Mouse (Mus musculus): Measurements from ENCODE around the gene Ccdc84. TPM values are rescaled to one million over a fixed set of nuclear protein-coding genes. Genes with fewer than 3 reads are reported as not detected.
A peak's percentile ranks its signal among the peaks of the same experiment; 100 is the strongest.

Ccdc84 gene
- polyA plus RNA-seq, 1 experiment from 2014 or later, result 20.3 TPM

DNA sequence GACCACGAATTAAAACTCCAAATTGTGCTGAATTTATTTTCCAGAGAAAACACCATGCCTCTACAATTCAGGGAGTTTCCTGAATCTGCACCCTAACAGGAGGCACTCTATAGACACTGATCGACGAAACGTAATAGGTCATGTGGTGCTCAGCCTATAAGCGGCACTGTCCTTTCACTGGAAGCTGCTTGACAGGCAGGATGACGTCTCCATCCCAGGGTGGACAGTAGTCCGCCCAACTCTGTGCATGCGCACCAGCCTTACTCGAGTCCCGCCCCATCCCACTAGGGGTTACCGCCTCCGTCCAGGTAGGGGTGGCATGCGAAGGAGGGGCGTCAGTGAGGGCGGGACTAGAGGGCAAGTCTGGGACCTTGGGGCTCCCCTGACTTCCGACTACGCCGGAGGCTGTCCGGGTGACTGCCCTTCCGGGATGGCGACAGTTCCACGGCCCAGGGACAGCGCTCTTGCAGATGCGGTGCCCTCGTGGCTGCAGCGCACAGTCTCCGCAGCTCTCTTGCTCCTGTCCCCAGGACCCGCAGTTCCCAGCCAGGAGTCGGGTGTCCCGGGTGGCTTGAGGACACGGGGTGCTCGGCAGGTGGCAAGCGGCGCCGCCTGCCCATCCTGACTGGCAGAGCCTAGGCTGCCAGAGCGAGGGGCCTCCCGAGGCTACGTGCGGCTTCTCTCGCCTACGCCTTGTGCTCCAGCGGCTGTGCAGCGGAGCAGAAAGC lies 21.5 kb downstream of the Ccdc84 start, which contains the start of gene Slc37a4:
Gene Slc37a4, plus strand, starts transcription at position 169 of the 728 bp plus-strand sequence.
- under 1% methylated on average over 41 of the region's 43 CpGs for WGBS
- Histone ChIP-seq H3K36me3 (replicated peaks; ENCODE audit: control insufficient read depth, insufficient read depth, low read depth, low read length) (peaks cover 2% of the 10 kb centered on the region), H3K4me2 (ENCODE audit: low read depth, low read length) (peak within 1 kb of the TSS; percentile 91), H3K27ac (replicated peaks; ENCODE audit: low read depth, low read length) (0 out of 2 replicates have a peak within 1 kb of the TSS, but pooled peaks have one; percentile 22), H3K9ac (replicated peaks; ENCODE audit: low read length) (peak within 1 kb of the TSS; percentile 71), H3K27me3 (ENCODE audit: control insufficient read depth, insufficient read depth, low read length) (no peaks in the 10 kb centered on the region), H3K4me3 (ENCODE audit: low read depth, low read length) (peak within 1 kb of the TSS; percentile 64), H3K4me1 (ENCODE audit: control insufficient read depth, insufficient read depth, low read length) (peaks cover 3% of the 10 kb centered on the region; the same call in 1 of the 2 replicates), H3K9me3 (replicated peaks; ENCODE audit: control insufficient read depth, low read length) (no peaks in the 10 kb centered on the region)
- ATAC-seq (replicated peaks; ENCODE audit: insufficient number of reproducible peaks, low FRiP score, low TSS enrichment, low read depth) (peak; percentile 97), DNase-seq (ENCODE audit: low spot score) (peak; percentile 91)

DNA sequence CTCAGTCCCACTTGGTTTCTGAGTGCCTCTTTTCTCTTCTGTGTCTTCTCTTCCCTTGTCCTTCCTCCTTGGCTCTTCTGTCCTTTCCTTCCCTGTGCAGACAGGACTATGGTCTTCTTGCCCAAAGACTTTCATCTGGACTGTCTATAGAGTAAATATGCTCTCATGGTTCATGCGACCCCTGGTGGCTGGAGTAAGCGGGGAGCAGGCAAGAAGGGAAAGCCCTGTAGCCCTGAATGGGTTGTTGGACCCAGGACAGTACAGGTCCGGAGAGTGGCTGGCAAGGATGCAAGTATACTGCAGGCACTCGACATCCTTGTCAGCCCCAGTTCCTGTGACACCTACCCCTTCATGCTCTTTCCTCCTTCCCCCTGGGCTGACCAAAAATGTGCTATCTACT lies 26.9 kb downstream of the Ccdc84 start:
- WGBS, result 49% methylated on average over 4 of the region's 4 CpGs
- H3K36me3 ChIP-seq (replicated peaks; ENCODE audit: control insufficient read depth, insufficient read depth, low read depth, low read length), result peaks cover 19% of the 10 kb centered on the region
- H3K4me2 ChIP-seq (ENCODE audit: low read depth, low read length), result no peak overlapping the region
- 0 out of 2 replicates have a peak, but pooled peaks have one; percentile 38 for ATAC-seq (replicated peaks; ENCODE audit: insufficient number of reproducible peaks, low FRiP score, low TSS enrichment, low read depth)
- H3K4me3 ChIP-seq (ENCODE audit: low read depth, low read length), result no peak overlapping the region
- H3K27me3 ChIP-seq (ENCODE audit: control insufficient read depth, insufficient read depth, low read length), result no peaks in the 10 kb centered on the region
- H3K9ac ChIP-seq (replicated peaks; ENCODE audit: low read length), result no peak overlapping the region
- no peaks in the 10 kb centered on the region for H3K9me3 ChIP-seq (replicated peaks; ENCODE audit: control insufficient read depth, low read length)
- H3K4me1 ChIP-seq (ENCODE audit: control insufficient read depth, insufficient read depth, low read length), result no peaks in the 10 kb centered on the region
- H3K27ac ChIP-seq (replicated peaks; ENCODE audit: low read depth, low read length), result no peak overlapping the region
- DNase-seq (ENCODE audit: low spot score), result peak; percentile 76

DNA sequence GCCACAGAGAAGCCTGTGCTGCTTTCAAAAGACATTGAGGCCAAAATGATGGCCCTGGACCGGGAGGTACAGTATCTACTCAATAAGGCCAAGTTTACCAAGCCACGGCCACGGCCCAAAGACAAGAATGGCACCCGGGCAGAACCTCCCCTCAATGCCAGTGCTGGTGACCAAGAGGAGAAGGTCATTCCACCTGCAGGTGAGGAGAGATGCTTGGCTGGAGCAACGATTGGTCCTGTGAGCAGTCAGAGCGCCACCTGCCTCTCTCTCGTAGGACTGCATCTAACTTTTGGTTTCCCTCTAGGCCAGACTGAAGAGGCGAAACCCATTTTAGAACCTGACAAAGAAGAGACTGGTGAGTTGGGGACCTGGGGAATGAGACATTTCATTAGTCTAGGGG lies 29.1 kb downstream of the Ccdc84 start:
- Histone ChIP-seq H3K9me3 (replicated peaks; ENCODE audit: control insufficient read depth, low read length) (no peaks in the 10 kb centered on the region), H3K4me3 (ENCODE audit: low read depth, low read length) (no peak overlapping the region), H3K27ac (replicated peaks; ENCODE audit: low read depth, low read length) (no peak overlapping the region), H3K4me1 (ENCODE audit: control insufficient read depth, insufficient read depth, low read length) (no peaks in the 10 kb centered on the region), H3K36me3 (replicated peaks; ENCODE audit: control insufficient read depth, insufficient read depth, low read depth, low read length) (peaks cover 26% of the 10 kb centered on the region), H3K27me3 (ENCODE audit: control insufficient read depth, insufficient read depth, low read length) (no peaks in the 10 kb centered on the region), H3K4me2 (ENCODE audit: low read depth, low read length) (no peak overlapping the region), H3K9ac (replicated peaks; ENCODE audit: low read length) (no peak overlapping the region)
- DNase-seq (ENCODE audit: low spot score) (peak; percentile 61), ATAC-seq (replicated peaks; ENCODE audit: insufficient number of reproducible peaks, low FRiP score, low TSS enrichment, low read depth) (no peak)
- 65% methylated on average over 8 of the region's 8 CpGs for WGBS

DNA sequence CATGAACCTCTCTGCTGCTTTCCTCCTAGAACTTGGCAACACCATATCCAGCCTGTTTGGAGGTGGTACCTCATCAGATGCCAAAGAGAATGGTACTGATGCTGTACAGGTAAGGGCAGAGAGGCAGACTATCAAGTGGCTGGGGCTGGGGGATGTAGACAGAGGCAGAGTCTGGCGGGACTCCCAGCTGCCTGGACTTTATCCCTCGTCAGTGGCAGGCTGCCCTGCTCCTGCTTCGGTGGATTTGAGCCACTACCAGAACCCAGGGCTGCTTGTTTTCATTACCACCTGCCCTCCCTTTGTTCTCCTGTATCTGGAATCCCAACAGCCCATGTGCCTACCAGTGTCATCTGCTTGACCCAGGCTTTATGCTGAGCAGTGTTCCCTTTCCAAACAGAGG lies 31.1 kb downstream of the Ccdc84 start:
- WGBS, result 72% methylated on average over 3 of the region's 3 CpGs
- DNase-seq (ENCODE audit: low spot score) (no peak), ATAC-seq (replicated peaks; ENCODE audit: insufficient number of reproducible peaks, low FRiP score, low TSS enrichment, low read depth) (no peak)
- Histone ChIP-seq H3K4me3 (ENCODE audit: low read depth, low read length) (no peak overlapping the region), H3K27me3 (ENCODE audit: control insufficient read depth, insufficient read depth, low read length) (no peaks in the 10 kb centered on the region), H3K9ac (replicated peaks; ENCODE audit: low read length) (no peak overlapping the region), H3K27ac (replicated peaks; ENCODE audit: low read depth, low read length) (no peak overlapping the region), H3K36me3 (replicated peaks; ENCODE audit: control insufficient read depth, insufficient read depth, low read depth, low read length) (peaks cover 36% of the 10 kb centered on the region), H3K4me1 (ENCODE audit: control insufficient read depth, insufficient read depth, low read length) (no peaks in the 10 kb centered on the region), H3K4me2 (ENCODE audit: low read depth, low read length) (no peak overlapping the region), H3K9me3 (replicated peaks; ENCODE audit: control insufficient read depth, low read length) (no peaks in the 10 kb centered on the region)

DNA sequence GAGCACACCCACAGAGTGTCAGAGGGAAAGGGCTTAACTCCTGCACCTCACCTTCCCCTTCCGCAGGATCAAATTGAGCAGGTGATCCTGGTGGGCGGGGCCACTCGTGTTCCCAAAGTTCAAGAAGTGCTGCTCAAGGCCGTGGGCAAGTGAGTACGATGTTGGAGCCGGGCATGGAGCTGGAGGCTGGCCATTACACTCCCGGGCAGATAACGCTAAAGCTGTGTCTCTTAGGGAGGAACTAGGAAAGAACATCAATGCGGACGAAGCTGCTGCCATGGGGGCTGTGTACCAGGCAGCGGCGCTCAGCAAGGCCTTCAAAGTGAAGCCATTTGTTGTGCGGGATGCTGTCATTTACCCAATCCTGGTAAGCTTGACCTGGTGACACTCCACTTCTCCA lies 33.8 kb downstream of the Ccdc84 start:
- Histone ChIP-seq H3K4me1 (ENCODE audit: control insufficient read depth, insufficient read depth, low read length) (peaks cover 6% of the 10 kb centered on the region), H3K4me3 (ENCODE audit: low read depth, low read length) (no peak overlapping the region), H3K27ac (replicated peaks; ENCODE audit: low read depth, low read length) (no peak overlapping the region), H3K4me2 (ENCODE audit: low read depth, low read length) (no peak overlapping the region), H3K27me3 (ENCODE audit: control insufficient read depth, insufficient read depth, low read length) (no peaks in the 10 kb centered on the region), H3K36me3 (replicated peaks; ENCODE audit: control insufficient read depth, insufficient read depth, low read depth, low read length) (peaks cover 42% of the 10 kb centered on the region), H3K9ac (replicated peaks; ENCODE audit: low read length) (no peak overlapping the region), H3K9me3 (replicated peaks; ENCODE audit: control insufficient read depth, low read length) (no peaks in the 10 kb centered on the region)
- 94% methylated on average over 13 of the region's 13 CpGs for WGBS
- no peak for DNase-seq (ENCODE audit: low spot score)
- no peak for ATAC-seq (replicated peaks; ENCODE audit: insufficient number of reproducible peaks, low FRiP score, low TSS enrichment, low read depth)

DNA sequence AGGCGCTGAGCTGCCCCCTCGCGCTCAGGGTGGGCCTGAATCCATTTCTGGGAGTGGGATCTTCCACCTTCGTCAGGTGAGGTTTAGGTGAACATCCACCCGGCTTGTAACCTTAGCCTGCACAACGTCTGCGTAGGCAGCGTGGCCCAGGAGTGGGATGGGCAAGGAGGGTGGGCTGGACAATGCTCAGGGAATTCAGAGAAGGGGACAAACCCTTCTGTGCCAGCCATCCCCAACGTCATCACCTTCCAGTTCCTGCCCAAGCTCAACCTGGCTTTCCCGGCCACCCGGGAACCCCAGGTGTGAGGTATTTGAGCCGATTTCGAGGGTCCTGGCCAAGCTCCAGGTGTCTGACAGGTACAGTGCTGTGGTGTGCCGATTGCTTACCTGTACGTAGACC lies 38.5 kb downstream of the Ccdc84 start:
- Histone ChIP-seq H3K9me3 (replicated peaks; ENCODE audit: control insufficient read depth, low read length) (no peaks in the 10 kb centered on the region), H3K4me3 (ENCODE audit: low read depth, low read length) (peak overlapping the region; percentile 93), H3K9ac (replicated peaks; ENCODE audit: low read length) (peak overlapping the region; percentile 95), H3K4me1 (ENCODE audit: control insufficient read depth, insufficient read depth, low read length) (peaks cover 6% of the 10 kb centered on the region), H3K36me3 (replicated peaks; ENCODE audit: control insufficient read depth, insufficient read depth, low read depth, low read length) (peaks cover 18% of the 10 kb centered on the region), H3K4me2 (ENCODE audit: low read depth, low read length) (peak overlapping the region; percentile 90), H3K27ac (replicated peaks; ENCODE audit: low read depth, low read length) (peak overlapping the region; percentile 62), H3K27me3 (ENCODE audit: control insufficient read depth, insufficient read depth, low read length) (no peaks in the 10 kb centered on the region)
- DNase-seq (ENCODE audit: low spot score), result no peak
- WGBS, result 7% methylated on average over 15 of the region's 15 CpGs
- peak; percentile 51 for ATAC-seq (replicated peaks; ENCODE audit: insufficient number of reproducible peaks, low FRiP score, low TSS enrichment, low read depth)

DNA sequence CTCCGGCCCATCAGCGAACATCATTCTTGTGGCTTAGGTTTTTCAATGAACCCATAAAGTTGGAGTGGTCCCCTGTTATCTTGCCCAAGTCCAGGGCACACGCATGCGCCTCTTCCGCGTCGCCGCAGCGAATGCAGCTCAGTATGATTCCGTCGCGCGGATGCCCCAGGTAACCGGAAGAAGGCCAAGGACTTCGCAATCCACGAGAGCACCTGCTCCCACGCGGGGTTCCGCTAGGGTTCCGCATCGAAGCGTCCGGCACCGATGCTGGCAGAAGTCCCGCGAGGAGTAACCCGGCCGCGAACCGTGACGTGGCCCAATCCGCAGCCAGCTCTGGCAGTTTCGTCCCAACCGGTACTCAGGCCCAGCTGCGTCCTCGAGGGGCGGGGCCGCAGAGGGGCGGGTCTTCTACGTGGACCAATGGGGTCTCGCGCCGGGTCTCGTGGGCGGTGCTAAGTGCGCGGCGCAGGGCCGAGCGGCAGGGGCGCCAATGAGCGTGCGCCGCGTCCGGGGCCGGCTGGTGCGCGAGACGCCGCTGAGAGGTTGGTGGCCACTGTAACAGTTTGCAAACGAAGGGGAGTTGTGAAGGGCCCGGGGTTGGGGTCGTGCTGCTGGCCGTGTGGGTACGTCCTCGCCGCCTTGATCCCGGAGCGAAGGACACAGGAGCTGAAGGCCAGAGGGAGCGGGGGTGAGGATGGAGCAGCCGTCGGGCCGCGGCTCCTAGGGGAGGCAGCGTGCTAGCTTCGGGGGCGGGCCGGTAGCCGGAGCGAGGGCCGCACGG lies 39.1 kb downstream of the Ccdc84 start, which contains the start of gene Hyou1:
Gene Hyou1, plus strand, starts transcription at position 437 of the 781 bp plus-strand sequence.
- H3K9me3 ChIP-seq (replicated peaks; ENCODE audit: control insufficient read depth, low read length), result no peaks in the 10 kb centered on the region
- peaks cover 16% of the 10 kb centered on the region for H3K36me3 ChIP-seq (replicated peaks; ENCODE audit: control insufficient read depth, insufficient read depth, low read depth, low read length)
- peak; percentile 99 for DNase-seq (ENCODE audit: low spot score)
- H3K4me1 ChIP-seq (ENCODE audit: control insufficient read depth, insufficient read depth, low read length), result peaks cover 6% of the 10 kb centered on the region
- WGBS, result under 1% methylated on average over 83 of the region's 83 CpGs
- peak; percentile 94 for ATAC-seq (replicated peaks; ENCODE audit: insufficient number of reproducible peaks, low FRiP score, low TSS enrichment, low read depth)
- no peaks in the 10 kb centered on the region for H3K27me3 ChIP-seq (ENCODE audit: control insufficient read depth, insufficient read depth, low read length)
- H3K27ac ChIP-seq (replicated peaks; ENCODE audit: low read depth, low read length), result peak within 1 kb of the TSS; percentile 62
- peak within 1 kb of the TSS; percentile 93 for H3K4me3 ChIP-seq (ENCODE audit: low read depth, low read length)
- H3K9ac ChIP-seq (replicated peaks; ENCODE audit: low read length), result peak within 1 kb of the TSS; percentile 95
- peak within 1 kb of the TSS; percentile 90 for H3K4me2 ChIP-seq (ENCODE audit: low read depth, low read length)

All from embryonic facial prominence, embryonic 11.5 days (tissue).